Mouse (Mus musculus): ENCODE measurements around the gene Wdr35.

The Wdr35 gene

DNA sequence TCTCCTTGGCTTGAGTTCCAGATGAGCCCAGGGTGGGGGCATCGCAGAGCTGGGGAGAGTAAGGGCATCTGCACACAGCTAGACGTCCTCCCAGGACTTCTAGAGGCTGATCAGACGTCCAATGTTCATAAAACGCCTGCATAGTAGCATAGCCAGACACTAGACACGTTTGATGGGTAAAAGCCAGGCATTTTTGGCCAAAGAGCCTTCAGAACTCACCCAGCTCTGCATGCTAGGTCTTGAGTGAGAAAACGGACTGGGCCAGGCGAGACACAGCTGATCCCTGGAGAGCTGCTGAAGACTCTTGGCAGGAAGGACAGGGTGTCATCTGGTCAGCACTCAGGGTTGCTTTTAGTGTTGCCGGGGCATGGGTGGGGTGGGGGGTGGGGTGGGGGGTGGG lies 74.4 kb downstream of the Wdr35 start:
- in situ Hi-C loops (cut with MboI, MseI), result loop anchor here (25.0 kb wide), 1 partner anchor 836 kb away; the partner anchor contains the start of gene Ldah

DNA sequence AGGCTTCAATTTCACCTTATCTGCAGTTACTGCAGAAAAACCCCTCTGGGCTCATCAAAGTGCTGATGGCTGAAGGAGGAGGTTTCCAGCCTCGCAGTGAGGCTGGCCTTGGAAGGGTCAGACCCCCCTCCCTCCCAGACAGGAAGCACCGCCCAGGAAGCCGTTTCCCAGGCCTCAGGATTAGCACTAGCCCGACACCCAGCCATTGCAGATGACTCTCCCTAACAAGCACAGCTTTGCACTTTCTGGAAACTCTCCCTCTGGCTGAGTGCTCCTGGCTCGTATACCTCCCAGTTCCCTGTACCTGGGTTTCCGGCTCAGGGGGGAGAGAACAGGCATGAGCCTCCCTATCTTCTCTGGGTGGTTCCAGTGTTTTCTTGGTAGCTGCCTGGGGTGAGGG lies 77.1 kb downstream of the Wdr35 start:
- in situ Hi-C loops (cut with MboI, MseI), result no loop called here

DNA sequence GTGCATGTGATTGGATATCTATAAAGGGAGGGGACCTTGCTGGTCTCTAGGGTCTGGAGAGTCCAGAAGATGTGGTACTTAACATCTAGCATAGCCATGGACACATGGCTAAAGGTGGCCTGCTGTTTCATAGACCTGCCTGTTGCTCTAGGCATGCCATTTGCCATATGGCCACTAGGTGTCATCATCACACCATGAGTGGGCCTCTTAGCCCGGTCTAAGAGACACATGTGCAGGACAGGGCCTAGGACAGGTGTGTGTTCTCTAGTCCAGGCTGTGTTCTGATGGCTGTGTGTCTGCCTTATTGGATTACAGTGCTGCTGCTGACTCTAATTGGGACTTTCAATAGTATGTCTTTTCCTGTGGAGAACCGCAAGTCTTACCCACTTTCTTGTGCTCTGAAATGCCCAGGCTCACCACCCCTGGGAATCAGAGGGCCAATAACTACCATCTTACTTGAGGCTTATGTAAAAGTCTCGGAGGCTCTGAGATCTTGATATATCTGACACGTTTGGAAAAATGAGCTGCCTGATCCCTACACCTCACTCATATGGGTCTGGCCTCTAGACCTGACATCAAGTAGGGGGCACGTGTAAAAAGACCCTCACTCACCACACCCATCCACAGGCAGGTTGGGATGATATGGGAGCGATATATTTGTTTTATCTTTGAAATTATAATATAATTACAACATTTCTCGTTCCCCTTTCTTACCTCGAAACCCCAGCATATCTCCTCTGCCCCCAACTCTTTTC lies 78.6 kb downstream of the Wdr35 start:
- in situ Hi-C loops (cut with MboI, MseI), result no loop called here

DNA sequence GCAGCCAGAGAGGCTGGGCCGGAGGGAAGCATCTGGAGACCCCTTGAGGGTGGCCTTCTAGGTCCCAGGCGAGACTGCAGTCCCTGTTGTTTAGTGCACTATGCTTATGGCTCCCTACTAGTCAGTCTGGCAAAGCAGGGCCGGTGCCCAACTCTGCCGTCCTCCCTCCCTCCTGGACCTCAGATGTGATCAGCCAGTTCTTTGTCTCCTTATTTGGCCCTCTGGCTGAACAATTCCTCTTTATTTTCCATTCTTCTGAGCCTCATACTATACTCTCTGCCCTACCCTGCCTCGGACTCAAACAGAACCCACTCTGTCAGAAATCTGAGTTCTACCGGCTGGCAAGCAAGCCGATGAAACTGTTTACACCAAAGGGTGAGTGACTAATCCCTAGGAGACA lies 79.7 kb downstream of the Wdr35 start:
- in situ Hi-C loops (cut with MboI, MseI), result no loop called here

DNA sequence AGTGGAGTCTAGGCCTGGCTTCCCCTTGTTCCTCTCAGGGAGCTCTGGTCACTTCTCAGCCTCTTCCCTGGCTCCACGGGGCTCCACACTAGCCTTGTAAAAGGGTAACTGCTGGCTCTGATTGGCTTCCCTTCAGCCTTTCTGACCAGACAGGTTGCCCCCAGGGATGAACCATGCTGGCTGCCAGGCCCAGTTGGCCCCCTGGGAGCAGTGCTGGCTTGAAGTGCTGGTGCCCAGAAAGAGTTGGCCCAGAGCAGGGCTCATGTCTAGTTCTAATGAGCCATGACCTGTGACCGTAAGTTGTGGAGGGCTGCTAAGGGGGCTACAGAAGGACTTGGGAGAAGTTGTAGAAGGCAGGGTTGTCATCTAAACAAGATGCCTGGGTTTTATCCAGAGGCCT lies 80.3 kb downstream of the Wdr35 start:
- in situ Hi-C loops (cut with MboI, MseI), result no loop called here

DNA sequence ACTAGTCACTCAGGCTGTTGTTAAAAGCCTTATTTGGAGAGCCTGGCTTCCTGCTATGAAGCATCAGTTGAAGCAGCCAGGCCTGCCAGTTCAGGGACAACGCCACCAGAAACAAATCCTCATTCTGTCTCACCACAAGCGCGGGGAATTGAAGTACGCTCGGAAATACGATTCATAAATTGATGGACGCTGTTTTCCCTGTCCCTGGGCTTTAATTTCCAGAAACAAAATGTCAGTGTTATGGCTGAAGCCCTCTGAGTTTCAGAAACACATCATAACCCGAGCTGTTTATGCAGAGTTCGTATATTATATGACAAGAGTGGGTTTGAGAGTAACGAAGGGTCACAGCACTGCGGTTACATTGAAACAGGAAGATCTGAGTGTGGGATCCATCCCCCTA lies 81.6 kb downstream of the Wdr35 start:
- in situ Hi-C loops (cut with MboI, MseI), result loop anchor here (5.0 kb wide), 1 partner anchor 1382 kb away; no protein-coding TSS in a partner anchor

DNA sequence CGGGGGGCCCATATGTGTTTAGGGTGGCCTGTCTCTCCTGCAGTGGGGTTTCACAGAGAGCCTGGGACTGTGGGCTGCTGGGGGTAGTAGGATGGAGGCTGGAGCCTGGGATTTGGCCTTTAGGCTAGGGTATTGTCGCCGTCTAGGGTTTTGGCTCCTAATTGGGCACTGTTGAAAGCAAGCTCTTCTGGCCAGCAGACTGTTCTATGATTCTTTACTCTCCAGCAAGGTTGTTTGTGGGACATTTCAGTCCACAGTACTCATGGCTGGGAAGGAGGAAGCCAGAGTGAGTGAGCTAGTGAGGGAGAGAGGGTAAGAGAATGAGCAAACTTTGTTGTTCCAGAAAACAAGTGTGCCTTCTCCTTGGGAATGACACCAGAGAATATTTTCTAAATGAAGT lies 85.8 kb downstream of the Wdr35 start:
- in situ Hi-C loops (cut with MboI, MseI), result loop anchor here (5.0 kb wide), 1 partner anchor 1378 kb away; no protein-coding TSS in a partner anchor

DNA sequence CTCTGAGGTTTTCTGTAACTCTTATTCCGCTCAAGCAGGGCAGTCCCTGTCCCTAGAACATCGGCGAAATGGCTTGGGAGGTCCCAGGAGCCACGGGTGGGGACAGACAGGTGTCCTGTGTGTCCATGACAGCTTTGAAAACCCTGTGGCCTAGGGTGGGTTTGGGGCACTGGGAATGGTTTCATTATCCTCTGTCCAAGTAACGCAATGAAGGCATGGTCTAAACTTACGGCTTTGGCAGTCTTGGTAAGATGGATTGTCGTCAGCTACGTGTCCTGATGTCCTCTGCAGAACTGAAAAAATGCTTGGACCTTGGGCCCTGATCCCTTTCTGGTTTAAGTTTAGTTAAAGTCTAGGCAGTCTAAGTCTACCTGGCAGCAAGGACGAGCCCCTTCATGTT lies 86.3 kb downstream of the Wdr35 start:
- in situ Hi-C loops (cut with MboI, MseI), result loop anchor here (5.0 kb wide), 2 partner anchors 1377 to 1532 kb away; no protein-coding TSS in a partner anchor

DNA sequence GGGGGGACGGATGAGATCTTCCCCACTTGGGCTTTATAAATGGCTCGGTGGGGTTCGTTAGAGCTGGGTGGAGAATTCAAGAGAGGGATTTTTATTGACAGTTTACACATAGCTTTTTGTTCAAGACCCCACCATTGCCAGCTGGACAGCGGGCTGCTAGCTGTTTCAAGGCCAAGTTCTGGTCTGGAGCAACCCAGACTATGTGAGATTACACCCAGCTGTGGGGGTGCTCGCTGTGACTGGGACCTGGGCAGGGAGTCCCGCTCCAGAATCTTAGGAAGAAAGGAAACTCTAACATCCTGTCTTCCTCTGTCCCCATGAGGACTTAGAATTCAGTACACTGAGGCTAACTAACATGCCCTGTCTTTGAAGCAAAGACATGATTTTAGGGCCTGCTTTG lies 89.9 kb downstream of the Wdr35 start:
- in situ Hi-C loops (cut with MboI, MseI), result loop anchor here (5.0 kb wide), 1 partner anchor 1529 kb away; no protein-coding TSS in a partner anchor

GRCm38 (mm10) chr12:9071058-9071457 lies 97.4 kb downstream of the Wdr35 start:
- in situ Hi-C loops (cut with MboI, MseI), result no loop called here

DNA sequence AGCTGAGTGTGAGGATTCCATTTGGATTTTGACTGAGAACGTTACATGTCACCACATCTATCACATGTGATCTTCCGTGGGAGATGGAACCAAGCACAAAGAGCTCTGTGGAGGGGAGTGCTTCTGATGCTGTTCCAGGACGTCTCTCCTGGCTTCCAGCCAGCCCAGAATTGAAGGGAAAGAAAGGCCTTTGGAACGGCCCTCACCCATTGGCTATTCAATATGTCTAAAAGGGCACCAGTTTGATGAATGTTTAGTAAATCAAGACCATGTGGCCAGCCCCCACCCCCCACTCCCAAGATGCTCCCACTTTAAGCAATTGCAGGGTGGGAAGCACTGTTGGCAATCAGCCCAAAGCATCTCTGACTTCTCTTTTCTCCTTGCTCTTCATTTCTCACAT lies 97.8 kb downstream of the Wdr35 start:
- in situ Hi-C loops (cut with MboI, MseI), result no loop called here

DNA sequence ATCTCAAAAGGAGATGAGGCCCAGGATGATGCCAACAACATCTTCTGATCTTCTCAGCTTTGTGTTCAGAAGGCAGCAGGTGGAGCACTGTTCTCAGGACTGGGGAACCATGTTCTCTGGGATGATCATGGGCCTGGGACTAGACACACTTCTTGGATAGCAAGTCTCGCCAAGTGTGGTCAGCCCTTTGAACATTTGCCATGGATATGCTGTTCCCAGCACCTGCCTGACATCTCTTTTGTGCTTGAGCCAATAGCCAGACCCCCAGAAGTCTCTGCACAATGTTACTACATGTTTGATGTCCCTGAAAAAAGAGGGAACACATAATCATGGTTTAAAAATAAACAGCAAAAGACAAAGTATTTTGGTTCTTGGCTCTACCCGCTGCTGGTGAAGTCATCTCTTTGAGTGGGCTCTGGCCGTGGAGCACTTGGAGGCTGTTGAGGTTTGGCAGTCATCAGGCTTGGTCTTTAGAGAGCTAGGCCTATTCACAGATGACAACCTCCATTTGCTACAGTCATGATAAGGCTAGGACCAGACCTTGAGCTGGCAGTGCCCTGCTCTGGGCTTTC lies 103.9 kb downstream of the Wdr35 start:
- in situ Hi-C loops (cut with MboI, MseI), result no loop called here

Data from regulatory T cell (primary cell).